Mouse (Mus musculus) activated CD4-positive, CD25-positive, alpha-beta regulatory T cell, adult 4 months (primary cell): ENCODE results near the gene Mrpl21. TPM values are rescaled to one million over a fixed set of nuclear protein-coding genes. Genes with fewer than 3 reads are reported as not detected.

Experiments
- ATAC-seq: one replicate; pipeline ENCODE4 v1.8.0; 2017
- polyA plus RNA-seq, 2 experiments: library from polyadenylated mRNA; unstranded; fragments of 100-300 nt; shearing (Covaris generic); gene quantifications; one replicate each; pipeline ENCODE4 v1.2.1; 2017

Gene Mrpl21
- polyA plus RNA-seq: 100 to 1,000 TPM; 116 to 129 TPM

GRCm38 (mm10) chr19:3282572-3283467, at the start of gene Mrpl21, which contains the start of gene Ighmbp2:
Gene Mrpl21 (plus strand): TSS chr19:3282901.
Gene Ighmbp2 (minus strand): TSS chr19:3283017.
- peak; percentile 93 for ATAC-seq

- no peak for ATAC-seq
Observed at GRCm38 (mm10) chr19:3260016-3260415, 22.7 kb upstream of the Mrpl21 start.

GRCm38 (mm10) chr19:3260591-3260990, 22.1 kb upstream of the Mrpl21 start:
- ATAC-seq: no peak

- ATAC-seq: no peak
Observed at GRCm38 (mm10) chr19:3261336-3261735, 21.4 kb upstream of the Mrpl21 start.

- ATAC-seq: no peak
Observed at GRCm38 (mm10) chr19:3261764-3262525, 20.8 kb upstream of the Mrpl21 start.

- no peak for ATAC-seq
Observed at GRCm38 (mm10) chr19:3264348-3264747, 18.4 kb upstream of the Mrpl21 start.

GRCm38 (mm10) chr19:3265180-3265579, 17.5 kb upstream of the Mrpl21 start:
- no peak for ATAC-seq

GRCm38 (mm10) chr19:3266136-3266535, 16.6 kb upstream of the Mrpl21 start:
- ATAC-seq: no peak

- no peak for ATAC-seq
Observed at GRCm38 (mm10) chr19:3266676-3267075, 16.0 kb upstream of the Mrpl21 start.

- no peak for ATAC-seq
Observed at GRCm38 (mm10) chr19:3267340-3267739, 15.4 kb upstream of the Mrpl21 start.

GRCm38 (mm10) chr19:3268218-3268980, 14.3 kb upstream of the Mrpl21 start:
- no peak for ATAC-seq

GRCm38 (mm10) chr19:3269279-3269678, 13.4 kb upstream of the Mrpl21 start:
- ATAC-seq: no peak

- ATAC-seq: no peak
Observed at GRCm38 (mm10) chr19:3269803-3270202, 12.9 kb upstream of the Mrpl21 start.

- ATAC-seq: no peak
Observed at GRCm38 (mm10) chr19:3271366-3271765, 11.3 kb upstream of the Mrpl21 start.

- ATAC-seq: no peak
Observed at GRCm38 (mm10) chr19:3273331-3273730, 9.4 kb upstream of the Mrpl21 start.

GRCm38 (mm10) chr19:3275744-3276365, 6.8 kb upstream of the Mrpl21 start:
- no peak for ATAC-seq

GRCm38 (mm10) chr19:3281886-3282285, 815 bp upstream of the Mrpl21 start:
- no peak for ATAC-seq

GRCm38 (mm10) chr19:3289006-3289405, 6.3 kb downstream of the Mrpl21 start:
- ATAC-seq: no peak

GRCm38 (mm10) chr19:3292028-3292427, 9.3 kb downstream of the Mrpl21 start:
- ATAC-seq: peak; percentile 49

GRCm38 (mm10) chr19:3292993-3293392, 10.3 kb downstream of the Mrpl21 start:
- ATAC-seq: no peak

GRCm38 (mm10) chr19:3295245-3295644, 12.5 kb downstream of the Mrpl21 start:
- ATAC-seq: no peak

- ATAC-seq: no peak
Observed at GRCm38 (mm10) chr19:3297034-3297433, 14.3 kb downstream of the Mrpl21 start.
